Mouse (Mus musculus) embryonic facial prominence, embryonic 13.5 days (tissue): ENCODE data around the gene Nek2. TPM values are rescaled to one million over a fixed set of nuclear protein-coding genes. Genes with fewer than 3 reads are reported as not detected.

Source experiments
- ATAC-seq: fragments of 200-750 bp; cut with Nextera tagmentation; 2 replicates; pipeline ENCODE4 v1.8.0; 2017; ENCODE audit warnings: low read depth; ENCODE audit not compliant: insufficient number of reproducible peaks, insufficient read depth, low FRiP score, low TSS enrichment
- H3K27ac ChIP-seq: fragments of 300-500 bp; sonication (generic); 2 replicates; pipeline ENCODE4 v1.5.1; 2015; ENCODE audit warnings: moderate library complexity, mild to moderate bottlenecking, inconsistent platforms
- H3K27me3 ChIP-seq: fragments of 300-500 bp; sonication (generic); 2 replicates; pipeline ENCODE4 v1.6.1; 2015; ENCODE audit warnings: mild to moderate bottlenecking, inconsistent platforms
- H3K36me3 ChIP-seq: fragments of 300-500 bp; sonication (generic); 2 replicates; pipeline ENCODE4 v1.6.1; 2015; ENCODE audit warnings: mild to moderate bottlenecking, inconsistent platforms
- H3K4me1 ChIP-seq: fragments of 300-500 bp; sonication (generic); 2 replicates; pipeline ENCODE4 v1.6.1; 2015; ENCODE audit warnings: inconsistent platforms
- H3K4me2 ChIP-seq: fragments of 300-500 bp; sonication (generic); 2 replicates; pipeline ENCODE4 v1.6.1; 2015; ENCODE audit warnings: moderate library complexity, mild to moderate bottlenecking, inconsistent platforms
- H3K4me3 ChIP-seq: fragments of 300-500 bp; sonication (generic); 2 replicates; pipeline ENCODE4 v1.5.1; 2015; ENCODE audit warnings: mild to moderate bottlenecking, inconsistent platforms
- H3K9ac ChIP-seq: fragments of 300-500 bp; sonication (generic); 2 replicates; pipeline ENCODE4 v1.6.1; 2015; ENCODE audit warnings: mild to moderate bottlenecking, inconsistent platforms
- H3K9me3 ChIP-seq: fragments of 300-500 bp; sonication (generic); 2 replicates; pipeline ENCODE4 v1.6.1; 2016; ENCODE audit warnings: inconsistent platforms
- WGBS: fragments of 180-500 bp; shearing (Covaris S2); methylation state at CpG from one replicate; pipeline ENCODE4 v1.1.7; 2015; ENCODE audit warnings: mixed read lengths; 5-methylcytosine and 5-hydroxymethylcytosine counted together
- polyA plus RNA-seq: library from polyadenylated mRNA; unstranded; fragments of >200 nt; fragmentation: Nextera tagmentation; extraction: Ambion mirVana; gene quantifications from 2 replicates; pipeline ENCODE4 v1.2.1, GENCODE M21; 2015

Gene Nek2
- polyA plus RNA-seq, 1 experiment from 2014 or later = 33.6 TPM

- no peaks in the 10 kb centered on the region for H3K36me3 ChIP-seq
- 79% methylated on average over 11 of the region's 11 CpGs for WGBS
- H3K27ac ChIP-seq = no peak overlapping the region
- no peak overlapping the region for H3K4me2 ChIP-seq
- no peak for ATAC-seq
- no peak overlapping the region for H3K4me3 ChIP-seq
- H3K27me3 ChIP-seq = no peaks in the 10 kb centered on the region
- H3K9me3 ChIP-seq = no peaks in the 10 kb centered on the region
- no peaks in the 10 kb centered on the region for H3K4me1 ChIP-seq
- no peak overlapping the region for H3K9ac ChIP-seq
These were observed 19.7 kb downstream of the Nek2 start for GRCm38 (mm10) chr1:191840774-191841565.

DNA sequence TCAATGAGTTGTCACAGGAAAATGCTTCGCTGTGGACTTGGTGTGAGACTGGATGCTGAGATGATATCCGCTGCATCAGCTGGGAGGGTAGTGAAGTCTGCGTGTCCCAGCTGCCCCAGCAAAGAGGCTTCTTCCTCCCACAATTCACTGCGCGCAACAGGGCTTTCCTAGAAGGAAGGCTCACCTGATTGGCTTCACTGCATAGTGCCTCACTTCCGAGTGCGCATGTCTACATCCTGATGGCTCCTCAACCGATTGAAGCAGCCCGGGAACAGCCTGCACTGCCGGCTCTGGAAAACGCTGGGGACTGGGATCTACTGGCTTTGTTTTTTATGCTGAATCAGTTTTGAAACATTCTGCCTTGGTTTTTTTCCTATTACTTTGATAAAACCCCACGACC, 21.0 kb downstream of the Nek2 start:
- Histone ChIP-seq H3K36me3 (no peaks in the 10 kb centered on the region), H3K9ac (no peak overlapping the region), H3K27ac (no peak overlapping the region), H3K9me3 (no peaks in the 10 kb centered on the region), H3K4me1 (no peaks in the 10 kb centered on the region), H3K4me2 (no peak overlapping the region), H3K27me3 (no peaks in the 10 kb centered on the region), H3K4me3 (no peak overlapping the region)
- 85% methylated on average over 12 of the region's 12 CpGs for WGBS
- ATAC-seq = no peak

DNA sequence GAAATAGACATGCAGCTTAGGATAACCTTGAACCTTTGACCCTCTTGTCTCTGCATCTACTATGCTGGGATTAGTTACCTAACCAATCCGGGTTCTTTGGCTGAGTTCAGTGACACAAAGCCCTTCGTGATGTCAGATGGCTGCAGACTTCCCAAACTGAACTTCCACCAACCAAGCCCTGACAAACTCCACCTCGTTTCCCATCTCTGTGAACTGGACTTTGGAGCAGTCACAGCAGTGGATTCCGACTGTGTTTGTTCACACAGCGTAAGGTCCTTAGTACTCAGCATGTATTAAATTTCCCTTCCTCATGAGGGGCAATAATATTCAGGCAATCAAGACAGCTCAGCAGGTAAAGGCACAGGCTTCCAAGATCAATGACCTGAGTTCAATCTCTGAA, 25.4 kb downstream of the Nek2 start:
- ATAC-seq = no peak
- H3K36me3 ChIP-seq = no peaks in the 10 kb centered on the region
- no peak overlapping the region for H3K4me2 ChIP-seq
- H3K4me1 ChIP-seq = no peaks in the 10 kb centered on the region
- no peak overlapping the region for H3K4me3 ChIP-seq
- no peaks in the 10 kb centered on the region for H3K27me3 ChIP-seq
- no peak overlapping the region for H3K9ac ChIP-seq
- no peak overlapping the region for H3K27ac ChIP-seq
- 73% methylated on average over 5 of the region's 5 CpGs for WGBS
- no peaks in the 10 kb centered on the region for H3K9me3 ChIP-seq

- H3K4me1 ChIP-seq = no peaks in the 10 kb centered on the region
- no peak overlapping the region for H3K4me3 ChIP-seq
- H3K9ac ChIP-seq = no peak overlapping the region
- 68% methylated on average over 4 of the region's 4 CpGs for WGBS
- H3K9me3 ChIP-seq = no peaks in the 10 kb centered on the region
- no peaks in the 10 kb centered on the region for H3K36me3 ChIP-seq
- H3K27ac ChIP-seq = no peak overlapping the region
- H3K27me3 ChIP-seq = no peaks in the 10 kb centered on the region
- H3K4me2 ChIP-seq = no peak overlapping the region
- no peak for ATAC-seq
These were observed 28.3 kb downstream of the Nek2 start for GRCm38 (mm10) chr1:191849501-191849900.

GRCm38 (mm10) chr1:191853442-191853841, 32.2 kb downstream of the Nek2 start:
- Histone ChIP-seq H3K4me3 (no peak overlapping the region), H3K9me3 (no peaks in the 10 kb centered on the region), H3K4me2 (no peak overlapping the region), H3K36me3 (no peaks in the 10 kb centered on the region), H3K27ac (no peak overlapping the region), H3K27me3 (no peaks in the 10 kb centered on the region), H3K9ac (no peak overlapping the region), H3K4me1 (no peaks in the 10 kb centered on the region)
- 88% methylated on average over 9 of the region's 9 CpGs for WGBS
- ATAC-seq = no peak

DNA sequence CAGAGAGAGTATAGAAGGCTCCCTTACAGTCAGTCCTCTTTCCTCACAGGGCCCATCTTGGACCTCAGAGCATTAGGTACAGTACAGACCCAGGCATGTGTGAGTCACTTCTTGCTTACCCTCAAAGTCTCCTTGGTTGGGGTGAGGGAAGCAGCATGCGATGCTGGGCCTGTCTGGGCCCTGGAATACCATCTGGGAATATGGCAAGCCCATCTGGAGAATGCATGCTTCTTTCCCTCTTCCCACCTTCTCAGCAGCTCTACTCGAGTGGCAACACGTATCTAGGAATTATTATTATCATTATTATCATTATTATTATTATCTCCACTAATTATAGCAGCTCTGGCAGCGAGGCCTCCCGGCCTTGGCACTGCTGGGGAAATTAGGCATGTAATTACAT, 33.5 kb downstream of the Nek2 start:
- Histone ChIP-seq H3K4me1 (no peaks in the 10 kb centered on the region), H3K9me3 (no peaks in the 10 kb centered on the region), H3K4me2 (no peak overlapping the region), H3K27me3 (no peaks in the 10 kb centered on the region), H3K4me3 (no peak overlapping the region), H3K9ac (no peak overlapping the region), H3K36me3 (no peaks in the 10 kb centered on the region), H3K27ac (no peak overlapping the region)
- ATAC-seq = no peak
- 65% methylated on average over 5 of the region's 5 CpGs for WGBS

DNA sequence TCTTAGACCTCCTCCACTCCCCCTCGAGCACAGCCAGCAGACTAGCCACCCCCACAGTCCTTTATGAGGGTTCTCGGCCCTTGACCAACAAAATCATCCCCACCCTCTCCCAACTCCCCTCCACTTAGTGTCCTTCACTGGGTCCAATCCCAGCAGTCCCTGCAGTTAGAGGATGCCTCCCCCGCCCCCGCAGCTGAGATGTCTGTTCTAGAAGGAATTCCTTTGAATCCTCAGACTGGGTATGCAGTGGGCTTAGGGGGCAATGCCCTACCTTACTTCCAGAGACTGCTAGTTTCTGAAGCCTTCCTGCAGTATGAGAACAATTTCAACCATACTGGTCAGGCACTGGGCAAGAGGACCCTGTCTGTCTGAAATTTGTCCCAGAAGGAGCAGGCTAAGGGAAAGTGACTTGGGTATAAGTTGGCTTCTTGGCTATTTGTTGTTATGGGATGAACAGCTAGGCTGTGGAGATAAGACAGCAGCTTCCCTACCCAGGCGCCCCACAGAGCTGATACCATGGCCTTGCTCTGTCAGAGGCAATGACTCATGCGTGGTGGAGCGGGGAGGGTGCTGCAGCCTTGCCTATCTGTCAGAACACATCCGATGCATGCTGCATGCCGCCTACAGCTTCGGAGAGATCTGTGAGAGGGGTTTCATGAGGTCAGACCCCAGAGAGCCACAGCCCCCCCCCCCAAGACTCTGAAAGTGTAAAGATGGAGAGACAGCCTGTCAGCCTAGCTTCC, 34.1 kb downstream of the Nek2 start:
- 76% methylated on average over 10 of the region's 10 CpGs for WGBS
- H3K27me3 ChIP-seq = no peaks in the 10 kb centered on the region
- no peak overlapping the region for H3K27ac ChIP-seq
- no peak overlapping the region for H3K4me3 ChIP-seq
- H3K4me2 ChIP-seq = no peak overlapping the region
- no peaks in the 10 kb centered on the region for H3K9me3 ChIP-seq
- H3K4me1 ChIP-seq = no peaks in the 10 kb centered on the region
- H3K36me3 ChIP-seq = no peaks in the 10 kb centered on the region
- H3K9ac ChIP-seq = no peak overlapping the region
- no peak for ATAC-seq

GRCm38 (mm10) chr1:191856886-191857651, 35.8 kb downstream of the Nek2 start:
- H3K4me3 ChIP-seq = no peak overlapping the region
- no peak overlapping the region for H3K27ac ChIP-seq
- H3K9ac ChIP-seq = no peak overlapping the region
- H3K4me1 ChIP-seq = no peaks in the 10 kb centered on the region
- ATAC-seq = no peak
- H3K4me2 ChIP-seq = no peak overlapping the region
- 68% methylated on average over 5 of the region's 5 CpGs for WGBS
- no peaks in the 10 kb centered on the region for H3K27me3 ChIP-seq
- no peaks in the 10 kb centered on the region for H3K9me3 ChIP-seq
- H3K36me3 ChIP-seq = no peaks in the 10 kb centered on the region

DNA sequence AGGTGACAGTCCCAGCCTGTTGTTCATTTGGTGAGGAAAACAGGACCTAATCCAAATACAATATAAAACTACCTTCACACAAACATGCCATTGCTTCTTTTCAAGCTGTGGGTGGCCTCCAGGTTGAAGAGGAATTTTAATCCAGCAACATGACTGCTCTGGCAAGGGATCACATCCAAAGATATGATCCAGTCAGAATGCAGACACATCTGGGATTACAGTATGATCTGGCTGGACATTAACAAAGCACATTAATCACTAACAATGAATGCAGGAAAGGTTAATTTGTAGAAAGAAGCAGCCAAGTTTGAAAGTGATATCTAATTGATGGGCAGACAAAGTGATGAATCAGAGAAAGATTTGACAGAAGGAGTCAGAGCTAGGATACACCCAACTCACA, 36.9 kb downstream of the Nek2 start:
- no peak for ATAC-seq
- no peak overlapping the region for H3K4me3 ChIP-seq
- H3K36me3 ChIP-seq = no peaks in the 10 kb centered on the region
- H3K4me1 ChIP-seq = no peaks in the 10 kb centered on the region
- no peak overlapping the region for H3K4me2 ChIP-seq
- H3K27ac ChIP-seq = no peak overlapping the region
- no peaks in the 10 kb centered on the region for H3K9me3 ChIP-seq
- H3K9ac ChIP-seq = no peak overlapping the region
- H3K27me3 ChIP-seq = no peaks in the 10 kb centered on the region

DNA sequence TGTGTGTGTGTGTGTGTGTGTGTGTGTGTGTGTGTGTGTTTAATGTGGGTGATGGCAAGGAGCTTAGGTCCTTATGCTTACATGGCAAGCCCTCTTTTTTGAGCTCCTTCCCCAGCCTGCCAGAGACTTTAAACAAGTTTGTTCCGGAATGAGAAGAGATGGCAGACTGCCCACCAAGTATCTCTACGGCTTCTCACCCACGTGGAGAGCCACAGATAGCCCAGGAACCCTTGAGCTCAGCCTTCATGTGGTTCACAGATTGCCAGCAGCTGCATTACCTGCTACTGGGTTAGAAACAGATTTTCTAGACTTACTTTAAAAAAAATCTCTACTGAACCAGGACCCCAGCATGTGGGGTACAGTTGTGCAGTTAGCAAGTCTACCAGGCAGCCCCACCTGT, 38.6 kb downstream of the Nek2 start:
- no peaks in the 10 kb centered on the region for H3K36me3 ChIP-seq
- WGBS = 77% methylated on average over 3 of the region's 3 CpGs
- H3K27me3 ChIP-seq = no peaks in the 10 kb centered on the region
- no peak overlapping the region for H3K4me3 ChIP-seq
- no peak for ATAC-seq
- no peak overlapping the region for H3K9ac ChIP-seq
- no peaks in the 10 kb centered on the region for H3K9me3 ChIP-seq
- H3K4me2 ChIP-seq = no peak overlapping the region
- no peak overlapping the region for H3K27ac ChIP-seq
- no peaks in the 10 kb centered on the region for H3K4me1 ChIP-seq

GRCm38 (mm10) chr1:191861247-191861646, 40.0 kb downstream of the Nek2 start:
- no peak overlapping the region for H3K4me2 ChIP-seq
- H3K36me3 ChIP-seq = no peaks in the 10 kb centered on the region
- no peak for ATAC-seq
- no peaks in the 10 kb centered on the region for H3K9me3 ChIP-seq
- WGBS = 85% methylated on average over 5 of the region's 5 CpGs
- no peak overlapping the region for H3K27ac ChIP-seq
- no peaks in the 10 kb centered on the region for H3K4me1 ChIP-seq
- no peak overlapping the region for H3K4me3 ChIP-seq
- no peaks in the 10 kb centered on the region for H3K27me3 ChIP-seq
- no peak overlapping the region for H3K9ac ChIP-seq
